Mouse (Mus musculus): ENCODE results near the gene Zbtb17. TPM values are rescaled to one million over a fixed set of nuclear protein-coding genes. Genes with fewer than 3 reads are reported as not detected.

Zbtb17 gene
- polyA plus RNA-seq (2014; fragmentation: Nextera tagmentation; extraction: Ambion mirVana) = 29.5 and 30.7 TPM in 2 replicates

GRCm38 (mm10) chr4:141444451-141445327, at the start of gene Zbtb17:
Zbtb17 (plus strand) TSS chr4:141444654.
- Histone ChIP-seq H3K4me3 (replicated peaks; ENCODE audit: low read length) (peak within 1 kb of the TSS; percentile 92), H3K27ac (peak within 1 kb of the TSS; percentile 83), H3K9me3 (ENCODE audit: control insufficient read depth, low read length) (no peaks in the 10 kb centered on the region), H3K36me3 (replicated peaks; ENCODE audit: control insufficient read depth, insufficient read depth) (peaks cover 28% of the 10 kb centered on the region), H3K27me3 (ENCODE audit: control insufficient read depth, insufficient read depth, low read length) (no peaks in the 10 kb centered on the region), H3K4me2 (replicated peaks) (peak within 1 kb of the TSS; percentile 61), H3K4me1 (replicated peaks; ENCODE audit: control insufficient read depth, insufficient read depth, low read length) (peaks cover 7% of the 10 kb centered on the region), H3K9ac (peak within 1 kb of the TSS; percentile 95)
- WGBS = under 1% methylated on average over 68 of the region's 102 CpGs
- DNase-seq (ENCODE audit: low spot score) (peak; percentile 94), ATAC-seq (ENCODE audit: low FRiP score) (peak; percentile 94)

- Histone ChIP-seq H3K4me1 (replicated peaks; ENCODE audit: control insufficient read depth, insufficient read depth, low read length) (no peaks in the 10 kb centered on the region), H3K4me2 (replicated peaks) (no peak overlapping the region; the same call in 1 of the 2 replicates), H3K4me3 (replicated peaks; ENCODE audit: low read length) (no peak overlapping the region), H3K36me3 (replicated peaks; ENCODE audit: control insufficient read depth, insufficient read depth) (no peaks in the 10 kb centered on the region), H3K27me3 (ENCODE audit: control insufficient read depth, insufficient read depth, low read length) (0 out of 2 replicates have a peak, but pooled peaks cover 4% of the 10 kb centered on the region), H3K27ac (no peak overlapping the region), H3K9ac (no peak overlapping the region), H3K9me3 (ENCODE audit: control insufficient read depth, low read length) (no peaks in the 10 kb centered on the region)
- ATAC-seq (ENCODE audit: low FRiP score) (no peak), DNase-seq (ENCODE audit: low spot score) (no peak)
- WGBS = 22% methylated on average over 15 of the region's 16 CpGs
Measured at GRCm38 (mm10) chr4:141394751-141395150, 49.7 kb upstream of the Zbtb17 start.

GRCm38 (mm10) chr4:141397861-141398260, 46.6 kb upstream of the Zbtb17 start:
- no peaks in the 10 kb centered on the region for H3K36me3 ChIP-seq (replicated peaks; ENCODE audit: control insufficient read depth, insufficient read depth)
- H3K9ac ChIP-seq = no peak overlapping the region
- ATAC-seq (ENCODE audit: low FRiP score) (no peak), DNase-seq (ENCODE audit: low spot score) (no peak)
- no peak overlapping the region for H3K4me2 ChIP-seq (replicated peaks)
- no peak overlapping the region for H3K4me3 ChIP-seq (replicated peaks; ENCODE audit: low read length)
- H3K27ac ChIP-seq = no peak overlapping the region
- no peaks in the 10 kb centered on the region for H3K4me1 ChIP-seq (replicated peaks; ENCODE audit: control insufficient read depth, insufficient read depth, low read length)
- 75% methylated on average over 12 of the region's 12 CpGs for WGBS
- no peaks in the 10 kb centered on the region for H3K9me3 ChIP-seq (ENCODE audit: control insufficient read depth, low read length)
- H3K27me3 ChIP-seq (ENCODE audit: control insufficient read depth, insufficient read depth, low read length) = 0 out of 2 replicates have a peak, but pooled peaks cover 4% of the 10 kb centered on the region

- WGBS = 65% methylated on average over 12 of the region's 12 CpGs
- ATAC-seq (ENCODE audit: low FRiP score) = no peak
- H3K27me3 ChIP-seq (ENCODE audit: control insufficient read depth, insufficient read depth, low read length) = 0 out of 2 replicates have a peak, but pooled peaks cover 4% of the 10 kb centered on the region
- no peaks in the 10 kb centered on the region for H3K9me3 ChIP-seq (ENCODE audit: control insufficient read depth, low read length)
- no peaks in the 10 kb centered on the region for H3K4me1 ChIP-seq (replicated peaks; ENCODE audit: control insufficient read depth, insufficient read depth, low read length)
- no peak for DNase-seq (ENCODE audit: low spot score)
- H3K9ac ChIP-seq = no peak within 1 kb of the TSS
- H3K36me3 ChIP-seq (replicated peaks; ENCODE audit: control insufficient read depth, insufficient read depth) = no peaks in the 10 kb centered on the region
- H3K4me2 ChIP-seq (replicated peaks) = no peak within 1 kb of the TSS
- H3K4me3 ChIP-seq (replicated peaks; ENCODE audit: low read length) = no peak within 1 kb of the TSS
- no peak within 1 kb of the TSS for H3K27ac ChIP-seq
Measured at GRCm38 (mm10) chr4:141398545-141398944, 45.9 kb upstream of the Zbtb17 start, which contains the start of gene Clcnka. Clcnka (minus strand) TSS chr4:141398724.

GRCm38 (mm10) chr4:141400171-141400570, 44.3 kb upstream of the Zbtb17 start:
- Histone ChIP-seq H3K27me3 (ENCODE audit: control insufficient read depth, insufficient read depth, low read length) (no peaks in the 10 kb centered on the region), H3K4me1 (replicated peaks; ENCODE audit: control insufficient read depth, insufficient read depth, low read length) (no peaks in the 10 kb centered on the region), H3K36me3 (replicated peaks; ENCODE audit: control insufficient read depth, insufficient read depth) (no peaks in the 10 kb centered on the region), H3K27ac (no peak overlapping the region), H3K4me3 (replicated peaks; ENCODE audit: low read length) (no peak overlapping the region), H3K9ac (no peak overlapping the region), H3K4me2 (replicated peaks) (no peak overlapping the region), H3K9me3 (ENCODE audit: control insufficient read depth, low read length) (no peaks in the 10 kb centered on the region)
- ATAC-seq (ENCODE audit: low FRiP score) = no peak
- WGBS = 85% methylated on average over 15 of the region's 15 CpGs
- no peak for DNase-seq (ENCODE audit: low spot score)

GRCm38 (mm10) chr4:141404518-141405313, 39.7 kb upstream of the Zbtb17 start:
- ATAC-seq (ENCODE audit: low FRiP score) = peak; percentile 90
- Histone ChIP-seq H3K4me3 (replicated peaks; ENCODE audit: low read length) (no peak overlapping the region), H3K4me1 (replicated peaks; ENCODE audit: control insufficient read depth, insufficient read depth, low read length) (no peaks in the 10 kb centered on the region), H3K9ac (peak overlapping the region; percentile 12; the same call in 1 of the 2 replicates), H3K27ac (no peak overlapping the region), H3K36me3 (replicated peaks; ENCODE audit: control insufficient read depth, insufficient read depth) (no peaks in the 10 kb centered on the region), H3K4me2 (replicated peaks) (peak overlapping the region; percentile 42), H3K9me3 (ENCODE audit: control insufficient read depth, low read length) (no peaks in the 10 kb centered on the region), H3K27me3 (ENCODE audit: control insufficient read depth, insufficient read depth, low read length) (no peaks in the 10 kb centered on the region)
- WGBS = 18% methylated on average over 15 of the region's 15 CpGs
- peak; percentile 96 for DNase-seq (ENCODE audit: low spot score)

- Histone ChIP-seq H3K27me3 (ENCODE audit: control insufficient read depth, insufficient read depth, low read length) (no peaks in the 10 kb centered on the region), H3K4me3 (replicated peaks; ENCODE audit: low read length) (no peak overlapping the region), H3K27ac (no peak overlapping the region), H3K9me3 (ENCODE audit: control insufficient read depth, low read length) (no peaks in the 10 kb centered on the region), H3K36me3 (replicated peaks; ENCODE audit: control insufficient read depth, insufficient read depth) (no peaks in the 10 kb centered on the region), H3K4me1 (replicated peaks; ENCODE audit: control insufficient read depth, insufficient read depth, low read length) (no peaks in the 10 kb centered on the region), H3K4me2 (replicated peaks) (no peak overlapping the region), H3K9ac (no peak overlapping the region)
- 90% methylated on average over 3 of the region's 3 CpGs for whole genome bisulfite sequencing
- DNase-seq (ENCODE audit: low spot score) (no peak), ATAC-seq (ENCODE audit: low FRiP score) (no peak)
Measured at GRCm38 (mm10) chr4:141405314-141405622, 39.2 kb upstream of the Zbtb17 start.

GRCm38 (mm10) chr4:141406516-141407299, 37.7 kb upstream of the Zbtb17 start:
- DNase-seq (ENCODE audit: low spot score) = no peak
- no peaks in the 10 kb centered on the region for H3K4me1 ChIP-seq (replicated peaks; ENCODE audit: control insufficient read depth, insufficient read depth, low read length)
- no peak overlapping the region for H3K4me2 ChIP-seq (replicated peaks)
- no peak for ATAC-seq (ENCODE audit: low FRiP score)
- no peaks in the 10 kb centered on the region for H3K36me3 ChIP-seq (replicated peaks; ENCODE audit: control insufficient read depth, insufficient read depth)
- H3K9ac ChIP-seq = no peak overlapping the region
- 49% methylated on average over 14 of the region's 14 CpGs for WGBS
- H3K9me3 ChIP-seq (ENCODE audit: control insufficient read depth, low read length) = no peaks in the 10 kb centered on the region
- H3K4me3 ChIP-seq (replicated peaks; ENCODE audit: low read length) = no peak overlapping the region
- no peaks in the 10 kb centered on the region for H3K27me3 ChIP-seq (ENCODE audit: control insufficient read depth, insufficient read depth, low read length)
- no peak overlapping the region for H3K27ac ChIP-seq
